Mouse (Mus musculus) bone marrow macrophage, adult 2 months (primary cell): ENCODE measurements around the gene Cd68.

Experiments
- CTCF ChIP-seq: IDR thresholded peaks from 2 replicates; pipeline ENCODE4 v1.5.1; 2012; ENCODE audit warnings: low read depth, mild to moderate bottlenecking, low read length, moderate library complexity
- POLR2A ChIP-seq: IDR thresholded peaks from 2 replicates; pipeline ENCODE4 v1.6.1; 2012; ENCODE audit warnings: mild to moderate bottlenecking, low read depth, low read length, borderline replicate concordance

- no peak for TF ChIP-seq POLR2A
- TF ChIP-seq CTCF = no peak
Observed at GRCm38 (mm10) chr11:69686377-69686776, 20.4 kb upstream of the Cd68 start.
